In genomic region chr1:131867093-131867945, GRCm38 (mm10) we compare ENCODE assay signal across 7 mouse cellular contexts. TPM values are rescaled to one million over a fixed set of nuclear protein-coding genes. Genes with fewer than 3 reads are reported as not detected.
DNase-seq lines count a peak whose midpoint lies in the region; ATAC-seq and TF ChIP-seq lines count a peak whose summit lies in the region.

Gene Rab29, plus strand, starts transcription at chr1:131867224.

- TF ChIP-seq CTCF in intestine, postnatal 0 days (IDR thresholded peaks at IDR 0.05; ENCODE audit: low read depth) = peak; percentile 93
- peak; percentile 90; the same call in 1 of the 2 replicates for TF ChIP-seq CTCF in small intestine, adult 2 months (IDR thresholded peaks at IDR 0.05; ENCODE audit: extremely low read depth, insufficient read length, insufficient replicate concordance, low read depth, low read length)

- H3K27ac ChIP-seq in embryonic facial prominence, embryonic 10.5 days (replicated peaks) = peak within 1 kb of the TSS; percentile 73
- no peak within 1 kb of the TSS for H3K27ac ChIP-seq in intestine, postnatal 0 days (ENCODE audit: low read depth, low read length)
- H3K27ac ChIP-seq in midbrain, embryonic 12.5 days (replicated peaks) = no peak within 1 kb of the TSS
- peak within 1 kb of the TSS; percentile 57; the same call in 1 of the 2 replicates for H3K27ac ChIP-seq in small intestine, adult 2 months (ENCODE audit: insufficient read depth, low read depth, low read length)

- WGBS in embryonic facial prominence, embryonic 10.5 days = 1% methylated on average over 46 of the region's 46 CpGs
- WGBS in intestine, postnatal 0 days = under 1% methylated on average over 46 of the region's 46 CpGs
- WGBS in midbrain, embryonic 12.5 days = 2% methylated on average over 46 of the region's 46 CpGs
- WGBS in small intestine, adult 2 months = under 1% methylated on average over 46 of the region's 46 CpGs

- H3K4me2 ChIP-seq in intestine, postnatal 0 days (replicated peaks; ENCODE audit: low read depth) = peak within 1 kb of the TSS; percentile 81
- peak within 1 kb of the TSS; percentile 65 for H3K4me2 ChIP-seq in midbrain, embryonic 12.5 days (replicated peaks)

- TF ChIP-seq POLR2A in small intestine, adult 2 months (IDR thresholded peaks at IDR 0.05; ENCODE audit: low read depth, low read length) = no peak; the same call in 1 of the 2 replicates

- peaks cover 7% of the 10 kb centered on the region for H3K4me1 ChIP-seq in embryonic facial prominence, embryonic 10.5 days
- H3K4me1 ChIP-seq in intestine, postnatal 0 days (replicated peaks; ENCODE audit: control insufficient read depth, insufficient read depth, low read length) = no peaks in the 10 kb centered on the region
- H3K4me1 ChIP-seq in midbrain, embryonic 12.5 days = peaks cover 5% of the 10 kb centered on the region; the same call in 1 of the 2 replicates
- H3K4me1 ChIP-seq in small intestine, adult 2 months (ENCODE audit: control insufficient read depth, insufficient read depth, insufficient read length, low read length) = no peaks in the 10 kb centered on the region; the same call in 1 of the 2 replicates

- H3K9ac ChIP-seq in intestine, postnatal 0 days (ENCODE audit: low read depth, low read length) = peak within 1 kb of the TSS; percentile 59
- H3K9ac ChIP-seq in midbrain, embryonic 12.5 days (replicated peaks) = peak within 1 kb of the TSS; percentile 43; the same call in 1 of the 2 replicates

- ATAC-seq in intestine, postnatal 0 days = peak; percentile 98
- peak; percentile 97 for ATAC-seq in midbrain, embryonic 12.5 days (ENCODE audit: low FRiP score, low read depth)

- no peaks in the 10 kb centered on the region for H3K36me3 ChIP-seq in embryonic facial prominence, embryonic 10.5 days (replicated peaks)
- H3K36me3 ChIP-seq in intestine, postnatal 0 days (ENCODE audit: control insufficient read depth, insufficient read depth) = peaks cover 4% of the 10 kb centered on the region; the same call in 1 of the 2 replicates
- no peaks in the 10 kb centered on the region for H3K36me3 ChIP-seq in midbrain, embryonic 12.5 days
- peaks cover 5% of the 10 kb centered on the region; the same call in 1 of the 2 replicates for H3K36me3 ChIP-seq in small intestine, adult 2 months (ENCODE audit: control insufficient read depth, insufficient read depth, low read length)

- peak; percentile 92 for DNase-seq in adrenal gland, postnatal 10 days
- DNase-seq in embryonic facial prominence, embryonic 10.5 days (ENCODE audit: low spot score) = peak; percentile 90
- peak; percentile 45 for DNase-seq in gonadal fat pad, adult 2 months (ENCODE audit: low read depth)
- DNase-seq in left cerebral cortex, postnatal 4 days = peak; percentile 92

- H3K4me3 ChIP-seq in embryonic facial prominence, embryonic 10.5 days = peak within 1 kb of the TSS; percentile 73
- peak within 1 kb of the TSS; percentile 76 for H3K4me3 ChIP-seq in intestine, postnatal 0 days (ENCODE audit: low read depth, low read length)
- peak within 1 kb of the TSS; percentile 51 for H3K4me3 ChIP-seq in midbrain, embryonic 12.5 days
- peak within 1 kb of the TSS; percentile 95 for H3K4me3 ChIP-seq in small intestine, adult 2 months (ENCODE audit: low read depth, low read length)

- H3K27me3 ChIP-seq in embryonic facial prominence, embryonic 10.5 days (replicated peaks; ENCODE audit: low read depth, poor library complexity, severe bottlenecking) = peaks cover 18% of the 10 kb centered on the region
- no peaks in the 10 kb centered on the region for H3K27me3 ChIP-seq in intestine, postnatal 0 days (replicated peaks; ENCODE audit: control insufficient read depth, insufficient read depth, low read length)
- H3K27me3 ChIP-seq in midbrain, embryonic 12.5 days = peaks cover 10% of the 10 kb centered on the region; the same call in 1 of the 2 replicates
- no peaks in the 10 kb centered on the region for H3K27me3 ChIP-seq in small intestine, adult 2 months (ENCODE audit: control insufficient read depth, insufficient read depth, low read length)

- no peaks in the 10 kb centered on the region for H3K9me3 ChIP-seq in embryonic facial prominence, embryonic 10.5 days
- H3K9me3 ChIP-seq in intestine, postnatal 0 days (ENCODE audit: control insufficient read depth) = no peaks in the 10 kb centered on the region
- no peaks in the 10 kb centered on the region for H3K9me3 ChIP-seq in midbrain, embryonic 12.5 days

- intact Hi-C loops in left cerebral cortex, postnatal 4 days (cut with DNase I) = no loop called here

RNA-seq across cellular contexts. Expression of gene Rab29, which starts in this region (rescaled TPM):
- 10 to 100 TPM; 14.1 to 15.7 TPM for total RNA-seq in adrenal gland, postnatal 10 days (2021)
- 9.6 and 11.7 TPM in 2 replicates for polyA plus RNA-seq in embryonic facial prominence, embryonic 10.5 days (2016; fragmentation: Nextera tagmentation; extraction: Ambion mirVana)
- 23.4 and 35.2 TPM in 2 replicates for polyA plus RNA-seq in gonadal fat pad, adult 2 months (2012; rRNA removed)
- 16.2 and 19.1 TPM in 2 replicates for polyA plus RNA-seq in intestine, postnatal 0 days (2015; fragmentation: Nextera tagmentation; extraction: Ambion mirVana)
- 1 to 10 TPM; 6.8 to 7.5 TPM for total RNA-seq in left cerebral cortex, postnatal 4 days (2021)
- polyA plus RNA-seq in midbrain, embryonic 12.5 days (2016; fragmentation: Nextera tagmentation; extraction: Ambion mirVana) = 10.0 and 13.8 TPM in 2 replicates
- 10.3 and 12.4 TPM in 2 replicates for polyA plus RNA-seq in small intestine, adult 2 months (2012; rRNA removed)

Comparison
In these comparisons a context has a peak if more than half of its experiments do, and no peak if none do; other contexts are left out.
1. H3K27ac ChIP-seq: peak in embryonic facial prominence, embryonic 10.5 days (single experiment) and small intestine, adult 2 months (single experiment); none in intestine, postnatal 0 days (single experiment) and midbrain, embryonic 12.5 days (single experiment).
2. Peak in every context shown above with its lines, with median percentiles within 50 percentile points of each other: DNase-seq and H3K4me3 ChIP-seq.